Mouse (Mus musculus) retina, embryonic 14.5 days (tissue): ENCODE measurements around the gene Perp.

Source experiments
- DNase-seq: peaks from one replicate; pipeline ENCODE4 v3.0.0-alpha.2; 2015; ENCODE audit warnings: low spot score

The Perp gene

DNA sequence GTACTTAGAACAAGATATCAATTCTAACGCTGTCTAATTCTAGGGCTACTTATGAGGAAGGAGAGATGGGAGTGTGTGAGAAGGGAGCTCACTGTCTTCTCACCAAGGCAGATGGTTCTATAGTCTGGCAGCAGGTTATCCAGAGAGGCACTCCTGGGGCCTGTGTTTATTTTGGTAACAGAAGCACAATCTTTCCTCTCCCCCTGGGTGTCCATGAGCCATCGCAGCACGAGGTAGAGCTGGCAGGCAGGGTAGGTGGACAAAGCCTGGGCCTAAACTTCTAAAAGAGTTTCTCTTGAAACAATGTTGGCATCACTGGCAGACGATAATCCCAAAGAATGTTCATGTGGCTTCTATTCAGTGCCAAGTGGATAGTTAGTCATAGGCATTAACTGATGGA, 18.5 kb downstream of the Perp start:
- no peak for DNase-seq

DNA sequence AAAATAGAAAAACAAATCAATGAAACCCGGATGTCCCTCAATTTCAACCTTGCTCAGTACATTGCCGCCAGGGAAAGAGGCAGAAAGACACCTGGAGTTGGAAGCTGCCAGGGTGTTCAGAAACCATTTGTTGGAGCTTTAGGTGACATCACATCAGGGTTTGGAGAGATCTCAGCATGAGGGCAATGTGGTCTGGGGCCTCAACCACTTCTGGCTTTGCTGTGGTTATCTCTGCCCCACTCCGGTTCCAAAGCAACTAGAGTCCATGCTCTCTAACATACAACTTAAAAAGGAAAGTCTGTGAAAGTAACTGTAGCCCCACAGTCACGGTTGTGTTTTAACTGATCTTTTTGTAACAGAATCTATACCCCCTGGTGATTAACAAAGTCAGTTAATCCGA, 19.9 kb downstream of the Perp start:
- DNase-seq = no peak

DNA sequence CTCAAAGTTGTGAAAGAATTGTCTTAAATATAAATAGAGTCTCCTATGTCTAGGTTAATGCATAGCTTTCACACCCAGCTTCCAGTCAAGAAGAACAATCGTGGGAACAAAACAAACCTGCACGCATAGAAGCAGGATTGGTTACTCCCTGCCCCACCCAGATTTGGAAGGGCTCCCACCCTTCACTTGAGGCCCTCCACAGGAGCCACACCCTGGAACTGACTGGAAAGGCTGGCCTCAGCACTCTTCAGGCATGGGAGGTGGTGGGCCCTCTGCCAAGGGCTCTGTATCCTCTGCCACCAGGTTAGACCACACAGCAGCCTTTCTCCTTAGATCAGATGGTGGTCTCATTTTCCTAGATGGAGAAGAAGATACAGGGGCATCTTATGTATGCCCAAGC, 26.2 kb downstream of the Perp start:
- no peak for DNase-seq

DNA sequence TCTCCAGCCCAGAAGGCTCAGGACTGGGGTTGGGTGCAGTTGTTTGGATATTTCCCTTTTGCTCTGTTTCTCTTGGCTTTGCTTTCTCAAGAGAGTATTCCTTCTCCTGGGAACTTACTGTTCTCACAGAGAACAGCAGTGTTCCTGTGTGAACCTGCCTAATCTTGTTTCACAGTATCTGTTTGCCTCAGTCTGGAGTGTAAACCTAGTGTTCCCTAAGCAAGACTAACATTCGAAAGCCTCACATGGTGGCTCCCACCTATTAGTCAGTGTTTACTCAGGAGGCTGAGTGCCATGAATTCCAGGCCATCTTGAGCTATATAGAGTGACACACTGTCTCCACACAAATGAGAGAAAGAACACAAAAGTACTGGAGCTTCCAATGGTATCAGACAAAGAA, 31.4 kb downstream of the Perp start:
- no peak for DNase-seq

DNA sequence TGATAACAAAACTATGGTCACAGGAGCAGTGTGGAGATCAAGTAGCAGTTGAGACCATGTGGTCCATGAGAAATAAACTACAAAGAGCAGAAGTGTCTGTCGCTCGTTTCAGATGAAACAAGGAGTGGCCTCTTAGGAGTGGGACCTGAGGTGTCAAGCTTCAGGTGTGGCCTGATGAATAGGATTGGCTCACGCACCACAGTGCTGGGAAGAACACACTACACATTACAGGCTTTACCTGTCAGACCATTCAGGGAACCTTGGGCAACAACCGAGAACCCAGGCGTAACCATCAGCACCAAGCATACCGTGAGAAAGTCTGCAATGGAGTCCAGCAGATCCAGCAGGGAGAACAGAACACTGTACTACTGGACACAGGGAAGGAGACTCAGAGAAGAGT, 33.3 kb downstream of the Perp start:
- no peak for DNase-seq

DNA sequence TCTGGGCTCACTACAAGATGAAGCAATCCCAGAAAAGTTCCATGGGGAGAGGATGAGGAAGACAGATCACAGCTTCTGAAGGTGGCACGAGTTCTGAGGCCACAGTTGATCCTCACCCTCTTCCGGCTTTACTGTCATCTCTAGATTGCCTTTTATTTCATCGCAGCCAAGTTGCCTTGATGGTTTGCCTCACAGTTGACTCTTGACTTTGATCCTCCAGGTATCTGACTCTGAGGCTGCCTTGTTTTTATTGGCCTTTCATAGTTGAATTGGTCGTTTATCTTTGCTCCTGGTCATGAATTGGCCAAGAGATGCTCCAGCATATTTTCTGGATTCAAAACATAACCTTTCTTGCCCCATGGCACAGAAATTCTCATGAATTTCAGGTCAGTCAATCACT, 34.3 kb downstream of the Perp start:
- no peak for DNase-seq

DNA sequence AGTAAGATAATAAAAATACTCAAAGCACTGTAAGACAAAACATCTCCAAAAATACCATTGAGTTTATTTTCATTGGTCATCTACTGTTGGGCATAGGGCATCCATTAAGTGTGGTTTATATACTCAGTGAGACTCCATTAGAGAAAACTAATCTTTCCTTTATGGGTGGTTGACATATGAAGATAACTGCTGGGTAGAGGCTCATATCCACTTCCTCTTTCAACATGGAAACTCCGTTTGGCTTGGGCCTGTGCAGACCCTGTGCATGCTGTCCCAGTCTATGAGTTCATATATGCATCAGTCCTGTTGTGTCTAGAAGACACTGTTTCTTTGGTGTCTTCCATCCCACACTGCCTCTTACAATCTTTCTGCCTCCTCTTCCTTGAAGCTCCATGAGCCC, 34.9 kb downstream of the Perp start:
- no peak for DNase-seq

DNA sequence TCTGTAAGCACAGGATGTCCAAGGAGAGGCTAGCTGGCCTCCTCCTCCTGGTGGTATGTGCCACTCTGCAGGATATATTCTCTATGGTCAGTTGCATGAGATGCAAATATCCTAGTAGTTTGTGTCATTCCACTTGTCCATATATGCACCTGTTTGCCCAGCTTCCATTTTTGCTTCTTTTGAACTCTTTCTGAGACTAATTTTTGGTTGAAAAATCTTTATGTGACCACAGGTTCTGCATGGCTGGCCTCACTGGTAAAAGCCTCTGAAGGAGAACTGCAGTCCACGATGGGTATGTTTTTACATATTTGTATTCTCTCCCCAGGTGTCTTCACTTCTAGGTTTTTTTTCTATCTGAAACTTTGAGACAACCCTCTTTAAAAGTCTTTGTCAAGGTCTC, 37.4 kb downstream of the Perp start:
- DNase-seq = no peak

DNA sequence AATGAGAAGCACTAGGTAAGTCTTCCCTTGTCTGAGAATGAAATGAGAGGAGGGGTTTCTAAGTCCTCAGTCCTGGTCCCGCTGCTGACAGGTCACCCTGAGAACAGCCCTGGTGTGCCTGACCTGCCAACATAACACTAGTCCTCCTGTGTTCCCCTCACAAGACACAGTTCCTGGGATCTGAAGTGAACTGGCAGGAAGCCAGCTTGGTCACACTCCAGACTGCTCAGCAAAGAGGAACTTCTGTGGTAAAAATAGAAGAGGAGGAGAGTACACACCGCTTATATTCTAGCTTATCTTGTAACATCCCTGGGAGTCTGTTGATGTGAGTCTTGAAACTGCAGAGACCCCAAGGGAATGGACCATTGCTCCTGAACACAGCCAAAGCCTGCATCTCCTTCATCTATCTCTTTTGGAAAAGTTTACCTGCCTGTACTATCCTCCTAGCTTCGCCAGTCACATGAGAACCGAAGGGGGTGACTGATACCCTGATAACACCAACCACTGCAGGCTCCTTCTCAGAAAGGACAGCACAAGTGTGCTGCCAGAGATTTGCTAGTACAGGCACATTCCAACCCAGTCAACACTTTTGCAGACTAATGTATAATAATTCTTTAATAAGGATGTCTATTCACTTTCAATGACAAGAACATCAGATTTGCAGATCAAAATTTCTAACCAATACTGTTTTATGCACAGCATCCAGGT, 42.3 kb downstream of the Perp start:
- no peak for DNase-seq

DNA sequence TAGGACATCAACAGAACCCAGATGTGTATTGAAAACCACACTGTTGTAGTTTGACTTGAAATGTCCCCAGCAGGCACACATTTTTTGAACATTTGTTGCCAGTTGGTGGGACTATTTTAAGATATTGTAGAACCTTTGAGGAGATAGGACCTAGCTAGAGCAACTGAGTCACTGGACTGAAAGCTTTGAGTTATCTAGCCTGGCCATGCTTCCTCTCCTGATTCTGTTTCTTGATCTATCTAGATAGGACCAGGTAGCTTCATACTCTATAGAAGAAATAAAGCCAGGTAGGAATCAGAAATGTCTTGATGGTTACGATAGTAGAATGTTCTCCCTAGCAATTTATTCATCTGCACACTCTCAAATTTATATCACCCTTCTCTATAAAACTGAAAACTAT, 43.9 kb downstream of the Perp start:
- DNase-seq = no peak

DNA sequence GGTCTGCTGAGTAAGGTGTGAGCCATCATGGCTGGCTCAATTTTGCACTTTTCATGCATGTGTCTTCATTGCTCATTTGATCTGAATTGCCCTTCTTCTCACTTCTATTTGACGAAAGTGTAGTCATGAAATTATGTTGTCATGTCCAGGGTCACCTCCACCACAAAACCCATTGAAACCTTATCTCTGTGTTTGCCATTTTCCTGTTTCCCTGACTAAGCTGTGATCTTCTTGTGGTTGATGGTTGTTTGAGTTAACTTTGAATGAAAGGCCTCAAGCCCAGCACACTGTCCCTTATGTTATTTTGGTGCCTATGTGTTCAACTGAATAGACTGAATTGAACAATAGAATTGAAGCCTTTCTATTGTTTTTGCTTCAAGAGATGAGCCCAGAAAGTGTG, 44.4 kb downstream of the Perp start:
- no peak for DNase-seq

DNA sequence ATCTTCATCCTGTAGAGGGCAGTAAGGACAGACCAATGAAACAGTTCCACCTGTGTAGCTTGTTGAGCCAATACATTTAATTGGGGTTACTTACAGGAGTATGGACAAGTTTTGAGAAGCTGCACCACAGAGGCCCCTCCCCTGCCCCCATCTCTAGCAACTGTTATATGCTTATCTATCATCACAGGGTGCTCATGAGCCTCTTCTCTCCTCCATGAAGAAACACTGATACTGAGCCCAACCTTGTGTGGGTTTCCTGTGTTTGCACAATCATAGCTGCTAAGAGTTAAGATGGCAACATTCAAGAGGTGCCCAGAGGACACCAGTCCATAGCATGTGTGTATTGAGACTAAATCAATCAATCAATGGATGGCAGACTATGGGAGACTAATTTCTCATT, 46.3 kb downstream of the Perp start:
- DNase-seq = no peak

DNA sequence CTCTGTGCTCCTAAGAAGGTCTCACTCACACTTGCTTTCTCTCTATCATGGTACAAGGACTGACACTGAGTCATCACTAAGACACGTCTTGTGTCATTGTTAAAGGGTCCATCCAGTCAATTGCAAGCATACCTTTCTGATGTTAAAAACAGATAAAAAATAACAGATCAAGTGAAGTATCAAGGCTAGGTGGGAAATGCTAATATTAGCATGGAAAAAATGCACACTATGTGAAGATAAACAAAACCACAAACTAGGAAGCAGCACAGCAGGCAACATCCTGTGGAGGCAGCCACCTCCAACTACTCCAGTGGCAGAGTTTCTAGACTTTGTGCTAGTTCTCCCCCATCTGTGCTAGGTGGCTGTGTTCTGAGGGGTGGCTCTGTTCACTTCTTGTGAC, 47.3 kb downstream of the Perp start:
- no peak for DNase-seq

DNA sequence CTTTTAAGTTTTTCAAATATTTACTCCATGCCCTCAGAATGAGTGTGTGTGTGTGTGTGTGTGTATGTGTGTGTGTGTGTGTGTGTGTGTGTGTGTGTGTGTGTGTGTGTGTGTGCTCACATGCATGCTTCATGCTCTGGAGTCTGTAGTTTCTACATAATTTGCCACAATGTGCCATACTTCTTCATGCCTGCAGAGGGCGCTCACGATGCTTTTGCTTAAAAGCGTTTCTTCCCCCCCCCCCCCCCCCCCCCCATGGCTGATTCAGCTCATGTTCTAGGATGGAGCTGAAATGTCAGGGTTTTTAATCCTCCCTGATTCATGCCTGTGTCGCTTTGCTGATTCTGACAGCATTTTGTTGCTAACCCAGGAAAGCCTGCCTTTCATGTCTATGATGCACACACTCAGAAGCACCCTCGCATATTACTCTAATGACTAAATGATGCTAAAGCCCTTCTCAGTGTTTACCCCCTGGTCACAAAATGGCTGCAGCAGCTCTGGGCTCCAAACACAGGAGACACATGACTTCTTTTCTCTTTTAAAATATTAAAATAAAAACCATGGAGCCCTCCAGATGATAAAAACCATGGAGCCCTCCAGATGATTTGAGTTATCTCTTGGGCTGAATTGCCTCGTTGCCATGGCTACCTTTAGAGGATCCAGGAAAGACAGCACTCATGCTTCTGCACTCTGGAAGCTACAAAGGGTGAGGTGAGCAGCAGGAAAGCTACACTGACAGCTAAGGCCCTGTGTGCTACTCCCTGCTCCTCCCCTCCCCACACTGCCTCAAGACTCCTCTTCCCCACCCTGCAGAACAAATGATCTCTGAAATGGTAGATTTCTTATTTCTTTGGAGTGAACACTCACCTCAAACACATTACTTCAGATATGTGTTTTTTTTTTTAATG, 49.7 kb downstream of the Perp start:
- DNase-seq = no peak

DNA sequence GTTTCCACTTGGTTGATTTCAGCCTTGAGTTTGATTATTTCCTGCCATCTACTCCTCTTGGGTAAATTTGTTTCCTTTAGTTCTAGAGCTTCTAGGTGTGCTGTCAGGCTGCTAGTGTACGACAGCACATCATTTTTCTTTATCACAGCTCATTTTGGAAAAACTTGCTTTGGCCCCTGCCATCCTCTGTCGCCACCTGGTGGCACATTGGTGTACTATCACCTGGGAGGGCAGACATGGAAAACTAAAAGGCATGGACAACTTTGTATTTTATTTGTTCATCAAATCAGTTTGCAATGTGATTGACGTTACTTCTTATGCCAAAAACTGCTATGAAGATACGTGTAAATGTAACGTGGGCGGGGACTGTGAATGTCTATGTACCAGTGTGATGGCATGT, 59.3 kb downstream of the Perp start:
- DNase-seq = peak; percentile 68
